Mouse (Mus musculus) liver, embryonic 14.5 days (tissue): Measurements from ENCODE around the gene Gga1.

Experiments
- CTCF ChIP-seq: IDR thresholded peaks from 2 replicates; pipeline ENCODE4 v1.5.1; 2016; ENCODE audit warnings: antibody characterized with exemption, low read depth, control low read depth
- EP300 ChIP-seq: IDR thresholded peaks from 2 replicates; pipeline ENCODE4 v1.6.1; 2016; ENCODE audit warnings: antibody characterized with exemption, low read depth

GRCm38 (mm10) chr15:78830742-78831719, 46.0 kb upstream of the Gga1 start:
- TF ChIP-seq EP300 (no peak), CTCF (no peak)
